Mouse (Mus musculus) heart, embryonic 11.5 days (tissue): ENCODE data around the gene Ice2. TPM values are rescaled to one million over a fixed set of nuclear protein-coding genes. Genes with fewer than 3 reads are reported as not detected.

Experiments
- ATAC-seq: fragments of 200-750 bp; cut with Nextera tagmentation; replicated peaks from 2 replicates; pipeline ENCODE4 v1.8.0; 2017; ENCODE audit warnings: moderate library complexity; ENCODE audit not compliant: insufficient number of reproducible peaks, low FRiP score, low TSS enrichment
- H3K27ac ChIP-seq: fragments of 300-500 bp; sonication (generic); 2 replicates; pipeline ENCODE4 v1.5.1; 2014; ENCODE audit warnings: mild to moderate bottlenecking, low read depth, low read length
- H3K27me3 ChIP-seq: fragments of 300-500 bp; sonication (generic); 2 replicates; pipeline ENCODE4 v1.6.1; 2014; ENCODE audit warnings: mild to moderate bottlenecking, low read length, mixed read lengths; ENCODE audit not compliant: control insufficient read depth, insufficient read depth
- H3K36me3 ChIP-seq: fragments of 300-500 bp; sonication (generic); 2 replicates; pipeline ENCODE4 v1.6.1; 2014; ENCODE audit warnings: mild to moderate bottlenecking, low read length, moderate library complexity, mixed read lengths; ENCODE audit not compliant: control insufficient read depth, insufficient read depth
- H3K4me1 ChIP-seq: fragments of 300-500 bp; sonication (generic); 2 replicates; pipeline ENCODE4 v1.6.1; 2014; ENCODE audit warnings: low read length; ENCODE audit not compliant: control insufficient read depth, insufficient read depth
- H3K4me2 ChIP-seq: fragments of 300-500 bp; sonication (generic); 2 replicates; pipeline ENCODE4 v1.6.1; 2014; ENCODE audit warnings: mild to moderate bottlenecking, moderate library complexity
- H3K4me3 ChIP-seq: fragments of 300-500 bp; sonication (generic); 2 replicates; pipeline ENCODE4 v1.5.1; 2014; ENCODE audit warnings: low read depth, low read length
- H3K9ac ChIP-seq: fragments of 300-500 bp; sonication (generic); 2 replicates; pipeline ENCODE4 v1.6.1; 2014; ENCODE audit warnings: mild to moderate bottlenecking, low read depth, low read length, moderate library complexity
- H3K9me3 ChIP-seq: fragments of 300-500 bp; sonication (generic); replicated peaks from 2 replicates; pipeline ENCODE4 v1.6.1; 2016; ENCODE audit warnings: low read length; ENCODE audit not compliant: control insufficient read depth
- WGBS: fragments of 180-500 bp; shearing (Covaris S2); extraction: QIAGEN DNeasy Blood & Tissue Kit; methylation state at CpG from one replicate; pipeline ENCODE4 v1.1.7; 2014; ENCODE audit not compliant: insufficient replicate concordance; 5-methylcytosine and 5-hydroxymethylcytosine counted together
- polyA plus RNA-seq: library from polyadenylated mRNA; unstranded; fragments of >200 nt; fragmentation: Nextera tagmentation; extraction: Ambion mirVana; gene quantifications from 2 replicates; pipeline ENCODE4 v1.2.1, GENCODE M21; 2014

Gene Ice2
- polyA plus RNA-seq, 1 experiment from 2014 or later: 15.6 TPM

DNA sequence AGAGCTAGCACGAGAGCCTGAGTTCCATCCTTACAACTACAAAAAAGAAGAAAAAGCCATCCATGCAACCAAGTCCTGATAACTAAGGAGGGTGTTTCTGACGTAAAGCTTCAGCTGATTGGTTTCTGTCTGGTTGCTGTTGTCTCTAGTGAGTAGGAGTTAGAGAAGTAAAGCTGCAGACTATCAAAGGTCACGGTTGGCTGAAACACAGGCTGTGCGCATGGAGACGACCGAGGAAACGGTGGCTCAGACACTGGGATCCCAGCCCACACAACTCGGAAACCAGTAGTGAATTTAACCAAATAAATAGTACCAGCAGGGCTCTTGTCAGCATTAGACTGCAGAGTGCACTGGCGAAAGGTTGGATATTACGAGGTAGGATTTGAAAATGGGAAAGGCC lies 37.5 kb downstream of the Ice2 start:
- Histone ChIP-seq H3K4me2 (no peak overlapping the region), H3K27ac (no peak overlapping the region), H3K9ac (no peak overlapping the region), H3K36me3 (peaks cover under 1% of the 10 kb centered on the region; the same call in 1 of the 2 replicates), H3K27me3 (no peaks in the 10 kb centered on the region), H3K4me3 (no peak overlapping the region), H3K9me3 (no peaks in the 10 kb centered on the region), H3K4me1 (peaks cover 8% of the 10 kb centered on the region)
- WGBS: 79% methylated on average over 10 of the region's 10 CpGs
- no peak for ATAC-seq

DNA sequence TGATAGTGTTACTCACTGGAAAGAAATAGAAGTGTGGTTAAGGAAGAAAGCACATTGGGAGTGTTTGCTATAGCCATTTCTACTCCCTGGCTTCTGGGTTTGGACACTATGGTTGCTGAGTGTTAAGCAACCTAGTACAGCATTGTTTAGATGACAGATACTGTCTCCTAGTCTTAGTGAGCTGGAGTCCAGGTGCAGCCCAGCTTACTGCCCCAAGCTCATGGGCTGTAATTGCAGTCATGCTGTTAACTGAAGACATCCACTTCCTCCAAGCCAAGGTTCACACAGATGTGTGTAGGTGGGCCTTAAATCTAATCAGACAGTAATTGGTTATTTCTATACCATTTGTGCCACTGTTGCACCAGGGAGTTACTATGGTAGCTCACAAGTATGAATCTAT lies 38.0 kb downstream of the Ice2 start:
- ATAC-seq: no peak
- H3K36me3 ChIP-seq: no peaks in the 10 kb centered on the region
- H3K27ac ChIP-seq: no peak overlapping the region
- H3K4me3 ChIP-seq: no peak overlapping the region
- no peaks in the 10 kb centered on the region for H3K27me3 ChIP-seq
- peaks cover 8% of the 10 kb centered on the region for H3K4me1 ChIP-seq
- no peak overlapping the region for H3K4me2 ChIP-seq
- no peaks in the 10 kb centered on the region for H3K9me3 ChIP-seq
- H3K9ac ChIP-seq: no peak overlapping the region

DNA sequence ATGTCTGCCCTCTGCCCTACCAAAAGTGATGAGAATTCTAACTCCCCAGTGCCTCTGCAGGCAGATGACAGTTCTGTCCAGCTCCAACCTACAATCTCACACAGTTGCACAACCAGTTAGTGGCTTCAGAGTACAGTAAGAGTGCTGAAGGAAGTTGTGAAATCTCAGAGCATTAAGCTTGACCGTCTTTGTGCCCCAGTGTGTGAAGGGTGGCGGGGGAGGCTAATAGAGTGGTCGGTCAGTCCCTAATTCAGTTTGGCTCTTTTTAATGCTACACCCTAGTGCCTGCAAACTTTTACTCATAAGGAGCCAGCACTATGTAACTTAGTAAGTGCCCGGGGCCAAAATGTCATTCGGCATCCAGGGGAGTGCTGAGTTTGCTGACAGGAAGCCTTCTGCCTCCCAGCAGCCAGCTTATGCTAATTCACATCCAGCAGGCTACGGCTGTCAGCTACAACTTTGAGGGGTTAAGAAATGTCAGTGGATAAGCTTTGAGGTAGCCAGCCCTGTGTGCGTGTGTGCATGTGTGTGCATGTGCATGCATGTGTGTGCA lies 42.2 kb downstream of the Ice2 start:
- H3K9me3 ChIP-seq: no peaks in the 10 kb centered on the region
- H3K9ac ChIP-seq: peak overlapping the region; percentile 17; the same call in 1 of the 2 replicates
- 0 out of 2 replicates have a peak overlapping the region, but pooled peaks have one; percentile 12 for H3K27ac ChIP-seq
- H3K4me2 ChIP-seq: no peak overlapping the region; the same call in 1 of the 2 replicates
- no peak for ATAC-seq
- no peak overlapping the region for H3K4me3 ChIP-seq
- no peaks in the 10 kb centered on the region for H3K4me1 ChIP-seq
- H3K36me3 ChIP-seq: no peaks in the 10 kb centered on the region
- H3K27me3 ChIP-seq: no peaks in the 10 kb centered on the region
- WGBS: 26% methylated on average over 7 of the region's 7 CpGs

DNA sequence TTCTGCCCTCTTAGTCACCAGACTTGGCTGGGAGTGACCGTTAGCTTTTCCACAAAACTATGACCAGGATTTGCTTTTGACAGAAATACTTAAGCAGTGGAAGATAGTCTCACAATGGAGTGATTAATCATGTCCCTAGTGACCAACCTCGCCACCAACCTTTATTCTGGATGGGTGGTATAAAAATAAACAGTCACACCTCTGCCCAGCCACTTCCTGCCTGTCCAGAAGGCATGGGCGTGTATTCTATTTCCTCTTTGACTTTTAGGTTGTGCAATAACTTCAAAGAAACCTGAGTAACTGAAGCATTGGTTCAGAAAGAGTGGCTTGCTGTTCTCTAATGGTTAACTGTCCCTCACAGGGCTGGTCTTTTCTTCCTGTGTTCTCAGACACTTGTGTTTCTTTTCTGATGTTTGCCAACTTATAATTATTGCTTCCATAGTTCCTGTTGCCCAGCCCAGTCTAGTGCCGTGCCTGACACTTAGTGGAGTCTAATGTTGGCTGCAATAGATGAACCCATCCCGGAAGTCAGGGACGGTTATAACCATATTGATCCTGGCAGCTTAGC lies 44.8 kb downstream of the Ice2 start:
- Histone ChIP-seq H3K4me2 (no peak overlapping the region), H3K27ac (no peak overlapping the region), H3K27me3 (no peaks in the 10 kb centered on the region), H3K9ac (no peak overlapping the region), H3K36me3 (no peaks in the 10 kb centered on the region), H3K4me1 (no peaks in the 10 kb centered on the region), H3K9me3 (no peaks in the 10 kb centered on the region), H3K4me3 (no peak overlapping the region)
- 59% methylated on average over 6 of the region's 6 CpGs for WGBS
- ATAC-seq: no peak

DNA sequence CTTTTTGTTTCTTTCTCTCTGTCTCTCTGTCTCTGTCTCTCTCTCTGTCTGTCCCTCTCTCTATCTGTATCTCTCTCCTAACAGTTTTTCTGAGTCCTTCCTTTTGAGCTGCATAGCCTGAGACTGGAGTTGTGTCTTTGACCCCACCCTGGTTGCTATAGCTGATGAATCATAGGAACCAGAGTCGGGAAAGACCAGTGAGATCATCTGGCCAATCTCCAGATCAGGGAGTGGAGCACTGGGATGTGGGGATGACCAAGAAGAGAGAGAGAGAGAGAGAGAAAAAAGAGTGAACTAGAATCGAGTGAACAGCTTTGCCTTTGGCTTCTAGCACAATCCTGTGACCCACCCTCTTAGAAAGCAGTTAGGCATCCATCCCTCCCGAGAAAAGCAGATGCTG lies 45.5 kb downstream of the Ice2 start:
- Histone ChIP-seq H3K4me2 (no peak overlapping the region), H3K27me3 (no peaks in the 10 kb centered on the region), H3K9ac (no peak overlapping the region), H3K36me3 (no peaks in the 10 kb centered on the region), H3K4me1 (no peaks in the 10 kb centered on the region), H3K9me3 (no peaks in the 10 kb centered on the region), H3K4me3 (no peak overlapping the region), H3K27ac (no peak overlapping the region)
- no peak for ATAC-seq
- 49% methylated on average over 3 of the region's 3 CpGs for WGBS

DNA sequence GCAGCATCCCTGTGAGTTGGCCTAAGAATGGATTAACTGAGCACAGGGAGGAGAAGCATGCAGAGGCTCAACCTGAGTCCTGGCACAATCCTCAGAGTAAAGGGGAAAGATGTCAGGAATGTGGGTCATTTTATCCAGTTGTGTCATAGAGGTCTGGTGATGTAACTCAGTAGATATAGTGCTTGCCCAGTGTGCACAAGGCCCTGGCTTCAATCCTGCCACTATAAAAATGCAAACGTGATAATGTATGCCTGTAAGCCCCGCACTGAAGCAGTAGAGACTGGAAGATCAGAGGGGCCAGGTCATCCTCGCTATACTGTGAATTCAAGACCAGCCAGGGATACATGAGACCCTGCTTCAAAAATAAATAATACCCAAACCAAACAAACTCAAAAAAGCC lies 51.1 kb downstream of the Ice2 start:
- WGBS: 66% methylated on average over 3 of the region's 3 CpGs
- Histone ChIP-seq H3K4me2 (no peak overlapping the region), H3K4me3 (no peak overlapping the region), H3K27ac (no peak overlapping the region), H3K36me3 (no peaks in the 10 kb centered on the region), H3K27me3 (no peaks in the 10 kb centered on the region), H3K4me1 (no peaks in the 10 kb centered on the region; the same call in 1 of the 2 replicates), H3K9ac (no peak overlapping the region), H3K9me3 (no peaks in the 10 kb centered on the region)
- ATAC-seq: no peak

DNA sequence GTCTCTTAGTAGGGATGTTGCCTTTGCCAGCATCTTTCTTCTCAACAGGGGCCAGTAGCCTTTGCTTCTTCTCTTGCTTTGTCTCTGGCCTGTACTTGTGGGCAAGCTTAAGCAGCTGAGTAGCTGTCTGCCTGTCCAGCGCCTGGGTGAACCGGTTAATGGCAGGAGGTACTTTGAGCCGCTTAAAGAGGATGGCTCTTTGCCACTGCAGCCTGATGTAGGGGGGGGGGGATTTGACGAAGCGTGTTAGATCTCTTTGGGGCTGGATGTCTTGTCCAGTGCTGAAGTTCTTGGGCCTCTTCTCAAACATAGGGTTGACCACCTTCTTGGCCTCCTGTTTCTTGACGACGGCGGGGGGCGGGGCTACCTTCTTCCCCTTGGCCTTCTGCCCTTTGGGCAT lies 52.9 kb downstream of the Ice2 start:
- no peaks in the 10 kb centered on the region for H3K27me3 ChIP-seq
- no peak for ATAC-seq
- H3K4me3 ChIP-seq: no peak overlapping the region
- WGBS: 83% methylated on average over 9 of the region's 9 CpGs
- H3K4me2 ChIP-seq: no peak overlapping the region
- H3K4me1 ChIP-seq: peaks cover 7% of the 10 kb centered on the region
- H3K36me3 ChIP-seq: no peaks in the 10 kb centered on the region
- no peak overlapping the region for H3K9ac ChIP-seq
- no peaks in the 10 kb centered on the region for H3K9me3 ChIP-seq
- H3K27ac ChIP-seq: no peak overlapping the region

DNA sequence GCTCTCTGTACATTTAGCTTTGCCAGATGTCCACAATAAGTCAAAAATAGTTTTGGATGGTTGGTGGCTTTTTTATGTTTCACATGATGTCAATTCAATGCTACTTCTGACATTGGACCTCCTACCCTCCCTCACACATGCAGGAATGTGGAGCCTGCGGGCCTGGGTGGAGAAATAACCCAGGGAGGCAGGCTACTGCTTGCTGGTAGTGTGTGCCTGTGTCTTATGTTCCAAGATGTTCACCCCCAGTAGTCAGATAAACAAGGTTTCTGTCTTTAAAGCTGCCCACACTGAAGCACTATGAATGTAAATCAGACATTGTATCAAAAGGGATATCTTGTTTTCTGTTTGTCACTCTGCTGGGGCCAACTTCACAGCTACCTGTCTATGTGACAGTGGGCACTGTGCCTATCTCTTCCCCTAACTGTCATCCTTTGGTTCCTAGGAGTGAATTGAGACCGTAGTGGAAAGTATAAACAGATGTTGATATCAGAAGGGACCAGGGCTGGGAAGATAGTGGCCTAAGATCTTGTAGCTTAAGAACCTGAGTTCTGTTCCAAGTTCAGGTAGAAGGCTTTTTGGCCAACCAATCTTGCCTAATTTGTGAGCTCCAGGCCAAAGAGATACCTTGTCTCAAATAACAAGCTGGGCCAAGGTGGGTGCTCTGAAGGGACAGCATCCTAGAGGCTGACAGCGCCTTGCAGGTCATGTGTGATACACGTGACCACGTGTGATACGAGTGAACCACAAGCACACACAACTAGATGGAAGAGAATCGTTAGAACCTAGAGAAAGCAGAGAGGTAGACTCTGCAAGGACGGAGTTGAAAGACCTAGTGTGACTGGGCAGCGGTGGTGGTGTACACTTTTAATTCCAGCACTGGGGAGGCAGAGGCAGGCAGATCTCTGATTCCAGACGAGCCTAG lies 54.4 kb downstream of the Ice2 start:
- Histone ChIP-seq H3K9me3 (no peaks in the 10 kb centered on the region), H3K9ac (no peak overlapping the region), H3K27ac (no peak overlapping the region), H3K36me3 (no peaks in the 10 kb centered on the region), H3K4me3 (no peak overlapping the region), H3K27me3 (no peaks in the 10 kb centered on the region), H3K4me1 (peaks cover 16% of the 10 kb centered on the region), H3K4me2 (no peak overlapping the region)
- 84% methylated on average over 10 of the region's 10 CpGs for WGBS
- no peak for ATAC-seq
